Mouse (Mus musculus) ovary, postnatal 14 days (tissue): ENCODE measurements around the gene Bsdc1.
"Not testable (repeated sequence)": the region's sequence is repeated elsewhere in the genome, so short reads cannot be mapped to it uniquely, and the experiment has no call there.

Experiments used
- DNase-seq: peaks from one replicate; pipeline ENCODE4 v3.0.0; 2022; ENCODE audit warnings: low spot score

The Bsdc1 gene

GRCm38 (mm10) chr4:129461183-129461960 is at the start of gene Bsdc1:
TSS of gene Bsdc1 (plus strand) at chr4:129461581.
- DNase-seq, result peak; percentile 99

GRCm38 (mm10) chr4:129415892-129416291 is 45.5 kb upstream of the Bsdc1 start:
- no peak for DNase-seq

GRCm38 (mm10) chr4:129416478-129416877 is 44.9 kb upstream of the Bsdc1 start:
- no peak for DNase-seq

- no peak for DNase-seq
These were observed 43.1 kb upstream of the Bsdc1 start for GRCm38 (mm10) chr4:129418321-129418720.

- peak; percentile 49 for DNase-seq
These were observed 20.9 kb upstream of the Bsdc1 start, which contains the start of gene Zbtb8b for GRCm38 (mm10) chr4:129440340-129441063. TSS of gene Zbtb8b (minus strand) at chr4:129440853.

GRCm38 (mm10) chr4:129441145-129441544 is 20.2 kb upstream of the Bsdc1 start:
- DNase-seq, result no peak

- DNase-seq, result no peak
These were observed 14.0 kb upstream of the Bsdc1 start for GRCm38 (mm10) chr4:129447360-129447759.

GRCm38 (mm10) chr4:129447778-129448563 is 13.4 kb upstream of the Bsdc1 start:
- no peak for DNase-seq

- no peak for DNase-seq
These were observed 12.7 kb upstream of the Bsdc1 start for GRCm38 (mm10) chr4:129448713-129449112.

- no peak for DNase-seq
These were observed 10.5 kb upstream of the Bsdc1 start for GRCm38 (mm10) chr4:129450851-129451250.

- no peak for DNase-seq
These were observed 9.8 kb upstream of the Bsdc1 start for GRCm38 (mm10) chr4:129451471-129452169.

- DNase-seq, result peak; percentile 71
These were observed 6.1 kb upstream of the Bsdc1 start for GRCm38 (mm10) chr4:129455265-129455664.

- no peak for DNase-seq
These were observed 5.3 kb upstream of the Bsdc1 start for GRCm38 (mm10) chr4:129456126-129456525.

- not testable (repeated sequence) for DNase-seq
These were observed 4.1 kb upstream of the Bsdc1 start for GRCm38 (mm10) chr4:129457311-129457710.

GRCm38 (mm10) chr4:129459726-129460125 is 1.7 kb upstream of the Bsdc1 start:
- DNase-seq, result no peak

GRCm38 (mm10) chr4:129460827-129461182 is 576 bp upstream of the Bsdc1 start:
- no peak for DNase-seq

- DNase-seq, result no peak
These were observed 737 bp downstream of the Bsdc1 start for GRCm38 (mm10) chr4:129462118-129462517.

GRCm38 (mm10) chr4:129463097-129464059 is 2.0 kb downstream of the Bsdc1 start:
- DNase-seq, result no peak

GRCm38 (mm10) chr4:129464286-129464815 is 3.0 kb downstream of the Bsdc1 start:
- no peak for DNase-seq

GRCm38 (mm10) chr4:129476047-129476446 is 14.7 kb downstream of the Bsdc1 start:
- DNase-seq, result no peak
